Mouse (Mus musculus): ENCODE measurements around the gene Dtymk. TPM values are rescaled to one million over a fixed set of nuclear protein-coding genes. Genes with fewer than 3 reads are reported as not detected.

Gene Dtymk
- polyA plus RNA-seq (2014; fragmentation: Illumina TruSeq; extraction: RNeasy Lipid Tissue Mini Kit (QIAGEN cat#74804); ENCODE audit: low replicate concordance): 31.5 TPM

GRCm38 (mm10) chr1:93801741-93802238 lies at the start of gene Dtymk:
Gene Dtymk (minus strand): TSS chr1:93801934.

GRCm38 (mm10) chr1:93824609-93825008 lies 22.9 kb upstream of the Dtymk start, which contains the start of gene D2hgdh:
Gene D2hgdh (plus strand): TSS chr1:93824909.

DNA sequence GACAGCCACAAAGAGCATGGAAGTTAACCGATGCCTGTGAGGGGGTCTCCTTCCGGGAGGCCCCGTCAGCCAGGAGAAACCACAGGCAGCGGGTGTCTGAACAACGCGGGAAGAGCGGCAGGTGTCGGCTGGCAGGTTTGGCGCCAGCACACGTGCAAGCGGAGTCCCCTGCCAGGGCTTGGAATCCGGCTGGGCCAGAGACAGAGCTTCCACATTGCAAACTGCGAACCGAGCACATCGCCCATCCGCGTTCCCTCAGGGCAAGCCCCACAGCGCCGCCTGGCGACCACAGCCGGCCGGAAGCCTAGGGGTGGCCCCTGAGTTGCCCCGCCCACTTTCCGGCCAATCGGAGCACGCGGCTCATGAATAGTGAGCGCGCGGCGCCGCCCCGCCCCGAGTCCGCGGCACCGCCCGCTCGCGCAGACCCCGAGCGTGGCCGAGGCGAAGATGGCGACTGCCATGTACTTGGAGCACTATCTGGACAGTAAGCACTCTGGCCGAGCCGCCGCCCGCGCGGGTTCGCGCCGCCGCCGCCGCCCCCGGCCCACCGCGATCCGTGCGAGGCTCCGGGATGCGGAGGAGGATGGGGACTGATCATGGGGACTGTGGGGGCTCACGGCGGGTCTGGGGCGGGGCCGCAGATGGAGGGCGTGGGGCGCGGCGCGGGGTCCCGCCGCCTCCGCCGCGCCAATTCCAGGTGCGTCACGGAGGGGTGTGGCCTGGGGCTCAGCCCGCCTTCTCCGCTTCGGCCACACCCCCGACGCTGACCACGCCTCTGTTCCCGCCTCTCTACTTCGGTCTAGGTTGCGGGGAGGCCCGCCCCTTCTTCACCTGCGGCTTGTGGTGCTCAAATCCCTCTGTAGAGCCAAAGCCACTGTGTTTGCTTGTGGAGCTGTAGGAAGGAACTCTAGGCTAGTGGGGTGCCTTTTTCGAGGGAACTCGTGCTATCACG lies 2.1 kb upstream of the Dtymk start, which contains the start of gene Ing5:
Ing5 (plus strand) TSS at position 410 of the 952 bp plus-strand sequence.

GRCm38 (mm10) chr1:93754573-93755290 lies 47.0 kb downstream of the Dtymk start, which contains the start of gene Thap4:
Gene Thap4 (minus strand): TSS chr1:93754864.

GRCm38 (mm10) chr1:93751290-93751689 lies 50.4 kb downstream of the Dtymk start, which contains the start of gene Atg4b:
Gene Atg4b (plus strand): TSS chr1:93751500.

Other genes starting within 250 kb of the Dtymk start
- 26.4 TPM for gene Stk25, start 143.3 kb downstream of the Dtymk start, polyA plus RNA-seq (2014; fragmentation: Illumina TruSeq; extraction: RNeasy Lipid Tissue Mini Kit (QIAGEN cat#74804); ENCODE audit: low replicate concordance)
- 0.78 TPM for gene Bok, start 116.3 kb downstream of the Dtymk start, polyA plus RNA-seq (2014; fragmentation: Illumina TruSeq; extraction: RNeasy Lipid Tissue Mini Kit (QIAGEN cat#74804); ENCODE audit: low replicate concordance)
- 40.0 TPM for gene Atg4b, start 50.4 kb downstream of the Dtymk start, polyA plus RNA-seq (2014; fragmentation: Illumina TruSeq; extraction: RNeasy Lipid Tissue Mini Kit (QIAGEN cat#74804); ENCODE audit: low replicate concordance)
- gene Thap4, start 47.1 kb downstream of the Dtymk start, polyA plus RNA-seq (2014; fragmentation: Illumina TruSeq; extraction: RNeasy Lipid Tissue Mini Kit (QIAGEN cat#74804); ENCODE audit: low replicate concordance): 10.1 TPM
- 6.6 TPM for gene Ing5, start 2.0 kb upstream of the Dtymk start, polyA plus RNA-seq (2014; fragmentation: Illumina TruSeq; extraction: RNeasy Lipid Tissue Mini Kit (QIAGEN cat#74804); ENCODE audit: low replicate concordance)
- 18.9 TPM for gene D2hgdh, start 23.0 kb upstream of the Dtymk start, polyA plus RNA-seq (2014; fragmentation: Illumina TruSeq; extraction: RNeasy Lipid Tissue Mini Kit (QIAGEN cat#74804); ENCODE audit: low replicate concordance)
- gene Gal3st2, start 59.4 kb upstream of the Dtymk start, polyA plus RNA-seq (2014; fragmentation: Illumina TruSeq; extraction: RNeasy Lipid Tissue Mini Kit (QIAGEN cat#74804); ENCODE audit: low replicate concordance): 140 TPM
- gene Gal3st2b, start 116.4 kb upstream of the Dtymk start, polyA plus RNA-seq (2014; fragmentation: Illumina TruSeq; extraction: RNeasy Lipid Tissue Mini Kit (QIAGEN cat#74804); ENCODE audit: low replicate concordance): 30.6 TPM
- gene Gal3st2c, start 188.6 kb upstream of the Dtymk start, polyA plus RNA-seq (2014; fragmentation: Illumina TruSeq; extraction: RNeasy Lipid Tissue Mini Kit (QIAGEN cat#74804); ENCODE audit: low replicate concordance): 0.56 TPM
- gene Neu4, start 218.5 kb upstream of the Dtymk start, polyA plus RNA-seq (2014; fragmentation: Illumina TruSeq; extraction: RNeasy Lipid Tissue Mini Kit (QIAGEN cat#74804); ENCODE audit: low replicate concordance): not detected

All from small intestine, adult 10 weeks (tissue).